Mouse (Mus musculus) kidney, postnatal 0 days (tissue): ENCODE measurements around the gene Dop1b. TPM values are rescaled to one million over a fixed set of nuclear protein-coding genes. Genes with fewer than 3 reads are reported as not detected.

Experiments
- ATAC-seq: fragments of 200-750 bp; cut with Nextera tagmentation; replicated peaks from 2 replicates; pipeline ENCODE4 v1.8.0; 2017; ENCODE audit warnings: low read depth, moderate number of reproducible peaks, moderate TSS enrichment, moderate library complexity; ENCODE audit not compliant: low FRiP score
- DNase-seq: peaks from one replicate; pipeline ENCODE4 v3.0.0-alpha.2; 2016; ENCODE audit warnings: low spot score
- H3K27ac ChIP-seq: fragments of 300-500 bp; sonication (generic); 2 replicates; pipeline ENCODE4 v1.5.1; 2014; ENCODE audit warnings: mild to moderate bottlenecking
- H3K27me3 ChIP-seq: fragments of 300-500 bp; sonication (generic); 2 replicates; pipeline ENCODE4 v1.6.1; 2014; ENCODE audit warnings: low read length, mixed read lengths; ENCODE audit not compliant: insufficient read depth
- H3K36me3 ChIP-seq: fragments of 300-500 bp; sonication (generic); 2 replicates; pipeline ENCODE4 v1.6.1; 2014; ENCODE audit warnings: low read length, mixed read lengths; ENCODE audit not compliant: insufficient read depth
- H3K4me1 ChIP-seq: fragments of 300-500 bp; sonication (generic); replicated peaks from 2 replicates; pipeline ENCODE4 v1.6.1; 2014; ENCODE audit warnings: antibody characterized with exemption, low read length, mixed read lengths; ENCODE audit not compliant: insufficient read depth
- H3K4me2 ChIP-seq: fragments of 300-500 bp; sonication (generic); 2 replicates; pipeline ENCODE4 v1.6.1; 2014; ENCODE audit warnings: mild to moderate bottlenecking, low read length, moderate library complexity, mixed read lengths
- H3K4me3 ChIP-seq: fragments of 300-500 bp; sonication (generic); replicated peaks from 2 replicates; pipeline ENCODE4 v1.5.1; 2014; ENCODE audit warnings: low read depth, low read length
- H3K9ac ChIP-seq: fragments of 300-500 bp; sonication (generic); 2 replicates; pipeline ENCODE4 v1.6.1; 2014; ENCODE audit warnings: low read depth, low read length
- H3K9me3 ChIP-seq: fragments of 300-500 bp; sonication (generic); replicated peaks from 2 replicates; pipeline ENCODE4 v1.6.1; 2016; ENCODE audit warnings: low read length, inconsistent platforms, mixed read lengths
- CTCF ChIP-seq: IDR thresholded peaks from 2 replicates; pipeline ENCODE4 v1.5.1; 2016; ENCODE audit warnings: antibody characterized with exemption, low read depth, mild to moderate bottlenecking, moderate library complexity
- WGBS: fragments of 180-500 bp; shearing (Covaris S2); extraction: QIAGEN DNeasy Blood & Tissue Kit; methylation state at CpG from one replicate; pipeline ENCODE4 v1.1.7; 2014; 5-methylcytosine and 5-hydroxymethylcytosine counted together
- polyA plus RNA-seq: library from polyadenylated mRNA; unstranded; fragments of >200 nt; fragmentation: Nextera tagmentation; extraction: Ambion mirVana; gene quantifications from 2 replicates; pipeline ENCODE4 v1.2.1, GENCODE M21; 2015

Gene Dop1b
- polyA plus RNA-seq, 1 experiment from 2014 or later = 22.5 TPM

DNA sequence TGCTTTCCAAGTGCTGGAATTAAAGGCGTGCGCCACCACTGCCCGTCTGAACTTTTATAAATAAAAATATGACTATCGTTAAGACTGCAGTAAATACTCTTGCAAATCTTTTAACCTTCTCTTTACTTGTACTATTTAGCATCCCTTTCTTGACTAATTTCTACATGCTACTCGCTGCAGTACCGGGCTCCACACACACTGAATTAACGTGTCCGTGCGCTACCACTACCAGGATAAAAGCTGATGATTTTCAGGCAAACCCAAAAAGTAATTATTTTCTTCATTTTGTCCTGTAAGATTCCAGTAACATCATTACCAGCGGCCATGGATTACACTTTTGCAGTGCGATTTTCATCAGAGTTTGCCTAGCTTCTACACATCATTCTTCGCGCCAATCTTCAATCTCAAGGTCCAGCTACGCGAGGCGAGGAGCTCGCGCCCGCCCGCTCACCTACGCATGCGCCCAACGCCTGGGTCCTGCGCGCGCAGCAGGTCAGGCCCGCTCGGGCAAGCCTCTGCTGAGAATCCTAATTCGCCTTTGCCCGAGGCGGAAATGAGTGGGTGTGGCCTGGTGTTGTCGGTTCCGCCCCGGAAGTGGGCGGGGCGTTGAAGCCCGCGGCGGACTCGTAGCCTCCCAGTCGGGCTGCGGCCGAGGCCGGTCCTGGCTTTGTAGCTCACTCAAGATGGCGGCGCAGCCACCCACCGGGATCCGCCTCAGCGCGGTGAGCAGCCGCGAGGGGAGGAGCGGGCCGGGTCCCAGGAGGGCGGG is 120.1 kb downstream of the Dop1b start, which contains the start of gene Morc3:
TSS of gene Morc3 (plus strand) at position 495 of the 769 bp plus-strand sequence.
- peak; percentile 95 for ATAC-seq
- H3K4me2 ChIP-seq = peak within 1 kb of the TSS; percentile 88
- 12% methylated on average over 54 of the region's 55 CpGs for WGBS
- peak within 1 kb of the TSS; percentile 96 for H3K27ac ChIP-seq
- peak within 1 kb of the TSS; percentile 76 for H3K4me3 ChIP-seq
- no peaks in the 10 kb centered on the region for H3K9me3 ChIP-seq
- no peak; the same call in 1 of the 2 replicates for TF ChIP-seq CTCF
- H3K4me1 ChIP-seq = peaks cover 21% of the 10 kb centered on the region
- H3K36me3 ChIP-seq = no peaks in the 10 kb centered on the region
- H3K27me3 ChIP-seq = no peaks in the 10 kb centered on the region
- DNase-seq = peak; percentile 99
- peak within 1 kb of the TSS; percentile 86 for H3K9ac ChIP-seq

DNA sequence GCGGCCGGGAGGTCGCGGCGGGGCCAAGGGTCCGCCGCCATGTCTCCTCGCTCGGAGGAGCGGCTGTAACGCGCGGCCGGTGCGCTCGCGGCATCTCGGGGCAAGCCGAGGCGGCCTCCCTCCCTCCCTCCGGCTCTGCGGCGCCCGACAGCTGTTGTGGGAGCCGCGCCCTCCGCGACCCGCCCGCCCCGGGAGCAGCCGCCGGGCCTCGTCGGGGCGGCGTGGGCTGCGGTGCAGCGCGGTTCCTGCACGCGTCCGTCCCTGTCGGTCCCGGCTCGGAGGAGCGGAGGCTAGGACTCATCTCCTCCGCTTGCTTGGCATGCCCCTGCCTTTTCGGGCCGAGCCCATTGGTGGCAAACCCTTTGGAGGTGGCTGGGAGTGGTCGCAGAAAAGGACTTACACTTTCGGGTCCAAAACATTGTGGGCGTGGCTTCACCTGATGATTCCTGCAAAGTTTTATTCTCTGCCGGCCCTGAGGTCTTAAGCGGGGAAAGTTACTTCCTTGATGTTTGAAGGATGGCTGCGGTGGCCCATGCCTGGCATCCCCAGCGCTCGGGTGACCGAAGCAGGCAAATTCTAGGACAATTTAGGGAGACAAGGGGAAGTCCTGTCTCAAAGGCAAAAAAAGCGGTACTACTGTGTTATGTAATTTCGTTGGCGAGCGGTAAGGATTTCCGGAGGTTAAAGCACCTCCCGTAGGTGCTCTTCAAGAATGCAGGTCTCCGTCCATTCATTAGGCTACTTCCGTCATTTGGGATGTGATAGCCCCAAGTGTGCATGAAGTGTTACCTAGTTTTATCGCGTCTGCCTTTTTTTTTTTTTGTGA is 121.0 kb downstream of the Dop1b start:
- under 1% methylated on average over 59 of the region's 69 CpGs for WGBS
- DNase-seq (peak; percentile 65), ATAC-seq (peak; percentile 54)
- Histone ChIP-seq H3K9me3 (no peaks in the 10 kb centered on the region), H3K36me3 (no peaks in the 10 kb centered on the region), H3K27me3 (no peaks in the 10 kb centered on the region), H3K4me1 (peaks cover 21% of the 10 kb centered on the region), H3K27ac (peak overlapping the region; percentile 96), H3K4me2 (peak overlapping the region; percentile 88), H3K9ac (peak overlapping the region; percentile 86), H3K4me3 (peak overlapping the region; percentile 76)
- no peak for TF ChIP-seq CTCF

DNA sequence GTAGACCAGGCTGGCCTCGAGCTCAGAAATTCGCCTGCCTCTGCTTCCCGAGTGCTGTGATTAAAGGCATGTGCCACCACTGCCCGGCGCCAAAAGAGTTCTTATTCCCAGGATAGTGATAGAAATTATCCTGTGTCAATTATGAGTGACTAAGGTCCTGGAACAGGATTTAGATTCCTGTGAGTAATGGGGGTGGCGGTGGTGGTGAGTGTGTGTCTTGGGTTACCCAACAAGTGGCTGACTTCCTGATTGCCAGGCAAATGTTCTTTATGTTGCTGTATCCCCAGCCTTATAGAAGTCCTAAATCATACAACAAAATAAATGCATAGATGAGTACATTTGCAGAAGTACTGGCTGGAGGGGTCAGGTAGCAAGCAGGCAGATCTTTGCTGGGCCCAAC is 121.8 kb downstream of the Dop1b start:
- Histone ChIP-seq H3K4me3 (peak overlapping the region; percentile 76; the same call in 1 of the 2 replicates), H3K27me3 (no peaks in the 10 kb centered on the region), H3K27ac (no peak overlapping the region), H3K9ac (no peak overlapping the region), H3K4me1 (peaks cover 21% of the 10 kb centered on the region), H3K36me3 (no peaks in the 10 kb centered on the region), H3K9me3 (no peaks in the 10 kb centered on the region), H3K4me2 (peak overlapping the region; percentile 88)
- DNase-seq = no peak
- TF ChIP-seq CTCF = no peak
- WGBS = 94% methylated on average over 6 of the region's 6 CpGs
- no peak for ATAC-seq

DNA sequence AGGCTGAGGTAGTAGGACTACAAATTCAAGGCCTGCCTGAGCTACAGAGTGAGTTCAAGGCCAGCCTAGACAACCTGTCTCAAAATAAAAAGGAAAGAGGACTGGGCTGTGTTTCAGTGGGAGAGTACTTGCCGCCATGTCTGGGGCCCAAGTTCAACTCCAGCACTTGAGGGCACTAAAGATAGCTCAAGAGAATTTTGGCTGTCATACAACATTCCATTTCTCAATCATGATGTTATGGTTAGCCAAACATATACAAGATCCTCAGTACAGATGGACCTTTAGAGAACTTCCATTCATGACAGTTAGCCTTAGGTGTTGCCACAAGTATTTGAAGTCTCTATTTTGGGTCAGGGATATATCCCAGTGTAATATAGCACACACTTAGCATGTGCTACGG is 122.4 kb downstream of the Dop1b start:
- no peak for ATAC-seq
- Histone ChIP-seq H3K27ac (no peak overlapping the region), H3K36me3 (no peaks in the 10 kb centered on the region), H3K4me3 (no peak overlapping the region), H3K4me2 (no peak overlapping the region), H3K27me3 (no peaks in the 10 kb centered on the region), H3K9me3 (no peaks in the 10 kb centered on the region), H3K4me1 (peaks cover 21% of the 10 kb centered on the region), H3K9ac (no peak overlapping the region)
- 86% methylated on average over 2 of the region's 2 CpGs for WGBS
- no peak for DNase-seq
- TF ChIP-seq CTCF = no peak

DNA sequence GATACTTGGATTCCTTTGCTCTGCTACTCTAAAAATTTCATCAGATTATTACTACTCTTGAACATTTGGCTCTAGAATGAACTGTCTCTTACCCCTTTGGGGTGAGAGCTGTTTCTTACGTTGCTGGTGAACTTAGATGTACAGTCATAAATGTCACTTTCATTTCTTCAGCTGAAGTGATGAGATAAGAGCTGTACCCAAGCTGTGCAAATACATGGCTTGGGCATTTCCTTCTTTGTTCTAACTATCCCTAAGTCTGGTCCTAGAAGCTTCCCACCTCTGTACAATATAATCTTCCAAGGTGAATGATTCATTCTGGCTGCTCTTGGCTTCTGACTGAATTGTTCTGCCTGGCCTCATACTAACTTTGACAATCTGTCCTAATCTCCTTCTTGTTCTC is 127.3 kb downstream of the Dop1b start:
- Histone ChIP-seq H3K27ac (no peak overlapping the region), H3K4me1 (no peaks in the 10 kb centered on the region), H3K9ac (no peak overlapping the region), H3K4me2 (no peak overlapping the region), H3K9me3 (no peaks in the 10 kb centered on the region), H3K36me3 (no peaks in the 10 kb centered on the region), H3K27me3 (no peaks in the 10 kb centered on the region), H3K4me3 (no peak overlapping the region)
- no peak for TF ChIP-seq CTCF
- 89% methylated on average over 1 of the region's 1 CpGs for WGBS
- no peak for DNase-seq
- no peak for ATAC-seq

DNA sequence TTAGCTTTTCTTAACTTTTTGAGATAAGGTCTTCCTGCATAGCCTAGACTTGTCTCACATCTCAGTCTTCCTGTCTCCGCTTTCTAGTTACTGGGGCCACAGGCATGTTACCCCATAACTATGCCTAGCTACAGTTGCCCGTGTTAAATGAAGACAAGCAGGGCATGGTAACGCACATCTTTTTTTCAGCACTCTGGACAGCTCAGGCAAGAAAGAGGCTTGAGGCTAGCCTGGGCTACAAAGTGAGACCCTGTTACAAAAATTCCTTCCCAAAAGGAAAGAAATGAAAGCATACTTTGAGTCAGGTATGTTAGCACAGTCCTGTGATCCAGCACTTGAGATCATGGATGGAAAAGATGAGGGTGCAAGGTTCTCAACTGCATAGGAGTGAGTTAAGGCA is 138.8 kb downstream of the Dop1b start:
- H3K4me1 ChIP-seq = no peaks in the 10 kb centered on the region
- DNase-seq = no peak
- no peak for TF ChIP-seq CTCF
- no peak overlapping the region for H3K27ac ChIP-seq
- 99% methylated on average over 3 of the region's 3 CpGs for whole genome bisulfite sequencing
- ATAC-seq = no peak
- no peak overlapping the region for H3K9ac ChIP-seq
- no peaks in the 10 kb centered on the region for H3K27me3 ChIP-seq
- H3K9me3 ChIP-seq = no peaks in the 10 kb centered on the region
- no peak overlapping the region for H3K4me2 ChIP-seq
- no peak overlapping the region for H3K4me3 ChIP-seq
- peaks cover 53% of the 10 kb centered on the region for H3K36me3 ChIP-seq
